Mouse (Mus musculus): Measurements from ENCODE around the gene Fos.

DNA sequence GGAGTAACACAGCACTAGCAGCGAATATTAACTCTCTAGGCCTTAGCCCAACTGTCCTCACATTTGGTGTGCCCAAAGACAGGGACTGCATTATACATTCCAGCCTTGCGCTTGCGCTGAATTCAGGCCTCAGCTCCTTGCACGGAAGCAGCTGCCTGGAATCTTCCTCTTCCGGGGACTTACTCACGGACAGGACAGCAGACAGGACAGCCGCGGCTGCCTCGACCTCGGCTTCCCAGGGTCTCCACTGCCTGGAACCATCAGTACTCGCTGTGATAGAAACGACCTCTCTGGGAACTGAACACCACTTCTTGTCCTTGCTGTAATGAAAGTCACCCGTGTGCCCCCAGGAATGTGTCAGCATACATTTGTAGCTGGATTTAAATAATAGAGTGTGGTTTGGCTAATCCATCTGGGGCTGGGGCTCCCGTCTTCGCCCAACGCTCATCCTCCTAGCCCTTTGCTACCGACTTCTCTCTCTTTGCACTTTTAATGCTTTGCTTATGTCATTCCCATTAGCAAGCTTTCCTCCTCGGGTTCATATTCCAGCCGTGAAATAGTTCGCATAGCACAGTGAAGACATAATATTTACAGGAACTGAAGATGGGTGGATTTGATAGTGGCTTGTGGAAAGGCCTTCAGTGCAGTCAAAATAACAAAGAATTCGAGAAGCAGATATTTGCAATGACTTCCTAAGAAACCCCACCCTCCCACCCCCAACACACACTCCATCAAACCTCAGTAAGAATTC is 11.6 kb upstream of the Fos start:
- TF ChIP-seq CTCF (IDR thresholded peaks at IDR 0.05; ENCODE audit: low read depth, low read length), result no peak
- no peak for TF ChIP-seq POLR2A (IDR thresholded peaks at IDR 0.05; ENCODE audit: extremely low read depth, insufficient read depth, low read length)
